Mouse (Mus musculus): ENCODE data around the gene Fubp3. TPM values are rescaled to one million over a fixed set of nuclear protein-coding genes. Genes with fewer than 3 reads are reported as not detected.
A peak's percentile ranks its signal among the peaks of the same experiment; 100 is the strongest.

Gene Fubp3
- polyA plus RNA-seq (2014; fragmentation: Nextera tagmentation; extraction: Ambion mirVana): 42.7 and 58.4 TPM in 2 replicates

- peak within 1 kb of the TSS; percentile 98 for H3K4me3 ChIP-seq (replicated peaks; ENCODE audit: low read depth, low read length)
- ATAC-seq (ENCODE audit: low FRiP score, low TSS enrichment) (peak; percentile 98), DNase-seq (peak; percentile 94)
- peaks cover 18% of the 10 kb centered on the region for H3K4me1 ChIP-seq (ENCODE audit: control insufficient read depth, insufficient read depth, low read length)
- 0 out of 2 replicates have a peak, but pooled peaks cover 3% of the 10 kb centered on the region for H3K36me3 ChIP-seq (ENCODE audit: control insufficient read depth, insufficient read depth, low read length)
- H3K27me3 ChIP-seq (ENCODE audit: control insufficient read depth, insufficient read depth, low read length): no peaks in the 10 kb centered on the region
- WGBS: 1% methylated on average over 51 of the region's 51 CpGs
- peak within 1 kb of the TSS; percentile 88 for H3K27ac ChIP-seq (replicated peaks; ENCODE audit: low read depth, low read length)
- peak within 1 kb of the TSS; percentile 81 for H3K4me2 ChIP-seq (ENCODE audit: low read length)
- H3K9ac ChIP-seq (replicated peaks; ENCODE audit: low read length): peak within 1 kb of the TSS; percentile 94
- H3K9me3 ChIP-seq (ENCODE audit: control insufficient read depth, low read length): no peaks in the 10 kb centered on the region
Measured at GRCm38 (mm10) chr2:31572051-31572914, at the start of gene Fubp3. TSS of gene Fubp3 (plus strand) at chr2:31572651.

- no peaks in the 10 kb centered on the region for H3K36me3 ChIP-seq (ENCODE audit: control insufficient read depth, insufficient read depth, low read length)
- H3K9me3 ChIP-seq (ENCODE audit: control insufficient read depth, low read length): no peaks in the 10 kb centered on the region
- ATAC-seq (ENCODE audit: low FRiP score, low TSS enrichment): no peak
- no peak overlapping the region for H3K4me3 ChIP-seq (replicated peaks; ENCODE audit: low read depth, low read length)
- H3K27ac ChIP-seq (replicated peaks; ENCODE audit: low read depth, low read length): no peak overlapping the region
- H3K4me1 ChIP-seq (ENCODE audit: control insufficient read depth, insufficient read depth, low read length): 0 out of 2 replicates have a peak, but pooled peaks cover 2% of the 10 kb centered on the region
- DNase-seq: no peak
- H3K27me3 ChIP-seq (ENCODE audit: control insufficient read depth, insufficient read depth, low read length): no peaks in the 10 kb centered on the region
- no peak overlapping the region for H3K4me2 ChIP-seq (ENCODE audit: low read length)
- 80% methylated on average over 5 of the region's 5 CpGs for WGBS
- no peak overlapping the region for H3K9ac ChIP-seq (replicated peaks; ENCODE audit: low read length)
Measured at GRCm38 (mm10) chr2:31524641-31525040, 47.8 kb upstream of the Fubp3 start.

- no peak overlapping the region for H3K4me3 ChIP-seq (replicated peaks; ENCODE audit: low read depth, low read length)
- H3K9me3 ChIP-seq (ENCODE audit: control insufficient read depth, low read length): no peaks in the 10 kb centered on the region
- no peak overlapping the region for H3K4me2 ChIP-seq (ENCODE audit: low read length)
- H3K27me3 ChIP-seq (ENCODE audit: control insufficient read depth, insufficient read depth, low read length): no peaks in the 10 kb centered on the region
- 0 out of 2 replicates have a peak, but pooled peaks cover 2% of the 10 kb centered on the region for H3K4me1 ChIP-seq (ENCODE audit: control insufficient read depth, insufficient read depth, low read length)
- H3K27ac ChIP-seq (replicated peaks; ENCODE audit: low read depth, low read length): no peak overlapping the region
- ATAC-seq (ENCODE audit: low FRiP score, low TSS enrichment) (no peak), DNase-seq (no peak)
- WGBS: 28% methylated on average over 10 of the region's 10 CpGs
- no peak overlapping the region for H3K9ac ChIP-seq (replicated peaks; ENCODE audit: low read length)
- no peaks in the 10 kb centered on the region for H3K36me3 ChIP-seq (ENCODE audit: control insufficient read depth, insufficient read depth, low read length)
Measured at GRCm38 (mm10) chr2:31525778-31526177, 46.7 kb upstream of the Fubp3 start.

DNA sequence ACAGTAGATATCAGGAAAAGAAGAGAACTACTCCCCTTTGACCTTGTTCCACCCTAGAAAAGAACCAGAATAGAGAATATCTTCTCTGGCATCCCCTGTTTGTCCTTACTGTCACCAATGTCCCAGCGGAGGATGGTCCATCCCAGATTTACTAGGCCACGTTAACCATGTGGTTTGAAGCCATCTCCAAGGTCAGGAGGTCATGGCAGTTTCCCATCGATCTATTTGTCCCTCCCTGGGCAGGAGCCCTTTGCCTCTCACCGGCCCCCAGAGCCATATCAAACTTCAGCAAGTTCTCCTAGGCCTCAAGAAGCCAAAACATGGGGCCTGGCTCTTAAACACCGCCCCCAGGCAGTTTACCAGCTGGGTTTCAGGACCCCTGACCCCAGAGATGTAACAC is 42.2 kb upstream of the Fubp3 start:
- ATAC-seq (ENCODE audit: low FRiP score, low TSS enrichment) (no peak), DNase-seq (no peak)
- H3K9me3 ChIP-seq (ENCODE audit: control insufficient read depth, low read length): no peaks in the 10 kb centered on the region
- H3K9ac ChIP-seq (replicated peaks; ENCODE audit: low read length): no peak overlapping the region
- no peak overlapping the region for H3K4me3 ChIP-seq (replicated peaks; ENCODE audit: low read depth, low read length)
- no peaks in the 10 kb centered on the region for H3K36me3 ChIP-seq (ENCODE audit: control insufficient read depth, insufficient read depth, low read length)
- no peak overlapping the region for H3K27ac ChIP-seq (replicated peaks; ENCODE audit: low read depth, low read length)
- H3K4me1 ChIP-seq (ENCODE audit: control insufficient read depth, insufficient read depth, low read length): 0 out of 2 replicates have a peak, but pooled peaks cover 2% of the 10 kb centered on the region
- no peaks in the 10 kb centered on the region for H3K27me3 ChIP-seq (ENCODE audit: control insufficient read depth, insufficient read depth, low read length)
- no peak overlapping the region for H3K4me2 ChIP-seq (ENCODE audit: low read length)
- 69% methylated on average over 5 of the region's 5 CpGs for WGBS

DNA sequence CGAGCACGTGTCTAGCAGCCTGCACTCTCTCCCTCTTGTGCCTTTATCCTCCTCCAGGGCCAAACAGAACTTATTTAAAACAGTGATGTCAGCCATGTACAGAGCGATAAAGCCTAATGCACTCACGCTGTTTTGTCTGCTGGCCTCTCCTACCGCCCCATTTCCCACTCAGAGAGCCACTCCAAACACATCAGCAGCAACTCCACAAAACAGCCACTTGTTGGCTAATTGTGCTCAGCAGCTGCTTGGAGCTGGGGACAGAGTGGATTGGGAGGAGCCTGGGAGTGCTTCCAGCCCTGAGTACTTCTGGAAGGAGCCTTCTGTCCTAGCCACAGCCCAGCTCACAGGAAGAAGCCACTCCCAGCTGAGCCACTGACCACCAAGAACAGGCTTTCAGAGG is 35.4 kb upstream of the Fubp3 start:
- ATAC-seq (ENCODE audit: low FRiP score, low TSS enrichment) (no peak), DNase-seq (no peak)
- H3K9me3 ChIP-seq (ENCODE audit: control insufficient read depth, low read length): no peaks in the 10 kb centered on the region

DNA sequence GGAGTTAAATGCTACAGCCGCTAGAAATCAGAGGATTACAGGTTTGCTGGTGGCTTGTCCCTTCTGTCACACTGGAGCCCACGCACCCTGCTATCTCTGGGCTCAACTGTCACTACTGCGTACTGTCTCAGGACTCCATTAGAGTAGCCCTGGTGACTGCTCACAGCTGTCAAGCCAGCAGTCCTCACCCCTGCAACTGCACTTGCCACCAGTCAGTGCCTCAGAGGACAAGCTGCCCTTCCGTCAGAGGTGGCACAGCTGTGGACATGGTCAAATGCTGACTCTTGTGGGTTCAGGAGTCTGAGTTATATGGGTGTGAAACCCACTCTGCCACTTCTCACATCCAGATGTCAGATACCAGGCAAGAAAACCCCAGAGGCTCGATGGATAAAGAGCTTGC is 33.7 kb upstream of the Fubp3 start:
- no peak overlapping the region for H3K4me2 ChIP-seq (ENCODE audit: low read length)
- 64% methylated on average over 5 of the region's 5 CpGs for WGBS
- ATAC-seq (ENCODE audit: low FRiP score, low TSS enrichment): no peak
- H3K9ac ChIP-seq (replicated peaks; ENCODE audit: low read length): no peak overlapping the region
- H3K27ac ChIP-seq (replicated peaks; ENCODE audit: low read depth, low read length): no peak overlapping the region
- DNase-seq: no peak
- H3K4me1 ChIP-seq (ENCODE audit: control insufficient read depth, insufficient read depth, low read length): no peaks in the 10 kb centered on the region
- no peak overlapping the region for H3K4me3 ChIP-seq (replicated peaks; ENCODE audit: low read depth, low read length)
- no peaks in the 10 kb centered on the region for H3K9me3 ChIP-seq (ENCODE audit: control insufficient read depth, low read length)
- no peaks in the 10 kb centered on the region for H3K36me3 ChIP-seq (ENCODE audit: control insufficient read depth, insufficient read depth, low read length)
- H3K27me3 ChIP-seq (ENCODE audit: control insufficient read depth, insufficient read depth, low read length): no peaks in the 10 kb centered on the region

More for the DNA sequence above, 35.4 kb upstream of the Fubp3 start:
- H3K27ac ChIP-seq (replicated peaks; ENCODE audit: low read depth, low read length): no peak overlapping the region
- H3K4me3 ChIP-seq (replicated peaks; ENCODE audit: low read depth, low read length): no peak overlapping the region
- no peaks in the 10 kb centered on the region for H3K36me3 ChIP-seq (ENCODE audit: control insufficient read depth, insufficient read depth, low read length)
- no peaks in the 10 kb centered on the region for H3K27me3 ChIP-seq (ENCODE audit: control insufficient read depth, insufficient read depth, low read length)
- WGBS: 69% methylated on average over 5 of the region's 5 CpGs
- H3K4me2 ChIP-seq (ENCODE audit: low read length): no peak overlapping the region
- H3K9ac ChIP-seq (replicated peaks; ENCODE audit: low read length): no peak overlapping the region
- no peaks in the 10 kb centered on the region for H3K4me1 ChIP-seq (ENCODE audit: control insufficient read depth, insufficient read depth, low read length)

DNA sequence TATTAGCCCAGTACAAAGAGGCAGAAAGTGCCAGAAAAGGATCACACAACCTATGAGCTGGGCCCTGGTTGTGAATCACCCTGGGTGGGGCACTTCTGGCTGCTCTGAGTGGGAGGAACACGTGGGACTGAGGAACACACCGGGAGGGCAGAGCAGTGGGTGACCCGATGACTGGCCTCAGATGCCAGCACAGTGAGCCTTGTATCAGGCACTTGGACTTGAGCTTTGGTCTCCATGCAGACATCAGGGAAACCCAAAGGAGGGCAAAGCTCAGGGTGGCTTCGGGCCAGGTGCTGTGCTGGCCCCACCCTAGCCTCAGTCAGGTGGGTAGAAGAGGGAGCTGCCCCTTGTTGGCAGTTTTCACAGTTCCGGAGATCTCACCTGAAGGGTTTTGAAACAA is 30.9 kb upstream of the Fubp3 start:
- DNase-seq (no peak), ATAC-seq (ENCODE audit: low FRiP score, low TSS enrichment) (no peak)
- no peaks in the 10 kb centered on the region for H3K4me1 ChIP-seq (ENCODE audit: control insufficient read depth, insufficient read depth, low read length)
- H3K4me3 ChIP-seq (replicated peaks; ENCODE audit: low read depth, low read length): no peak overlapping the region
- no peaks in the 10 kb centered on the region for H3K36me3 ChIP-seq (ENCODE audit: control insufficient read depth, insufficient read depth, low read length)
- no peak overlapping the region for H3K9ac ChIP-seq (replicated peaks; ENCODE audit: low read length)
- WGBS: 93% methylated on average over 5 of the region's 5 CpGs
- H3K4me2 ChIP-seq (ENCODE audit: low read length): no peak overlapping the region
- H3K27ac ChIP-seq (replicated peaks; ENCODE audit: low read depth, low read length): no peak overlapping the region
- H3K27me3 ChIP-seq (ENCODE audit: control insufficient read depth, insufficient read depth, low read length): no peaks in the 10 kb centered on the region
- H3K9me3 ChIP-seq (ENCODE audit: control insufficient read depth, low read length): no peaks in the 10 kb centered on the region

- Histone ChIP-seq H3K27ac (replicated peaks; ENCODE audit: low read depth, low read length) (no peak overlapping the region), H3K27me3 (ENCODE audit: control insufficient read depth, insufficient read depth, low read length) (no peaks in the 10 kb centered on the region), H3K4me3 (replicated peaks; ENCODE audit: low read depth, low read length) (no peak overlapping the region), H3K36me3 (ENCODE audit: control insufficient read depth, insufficient read depth, low read length) (no peaks in the 10 kb centered on the region), H3K9ac (replicated peaks; ENCODE audit: low read length) (no peak overlapping the region), H3K4me1 (ENCODE audit: control insufficient read depth, insufficient read depth, low read length) (no peaks in the 10 kb centered on the region), H3K4me2 (ENCODE audit: low read length) (no peak overlapping the region), H3K9me3 (ENCODE audit: control insufficient read depth, low read length) (no peaks in the 10 kb centered on the region)
- WGBS: 41% methylated on average over 11 of the region's 11 CpGs
- ATAC-seq (ENCODE audit: low FRiP score, low TSS enrichment) (no peak), DNase-seq (peak; percentile 17)
Measured at GRCm38 (mm10) chr2:31547726-31548125, 24.7 kb upstream of the Fubp3 start.

DNA sequence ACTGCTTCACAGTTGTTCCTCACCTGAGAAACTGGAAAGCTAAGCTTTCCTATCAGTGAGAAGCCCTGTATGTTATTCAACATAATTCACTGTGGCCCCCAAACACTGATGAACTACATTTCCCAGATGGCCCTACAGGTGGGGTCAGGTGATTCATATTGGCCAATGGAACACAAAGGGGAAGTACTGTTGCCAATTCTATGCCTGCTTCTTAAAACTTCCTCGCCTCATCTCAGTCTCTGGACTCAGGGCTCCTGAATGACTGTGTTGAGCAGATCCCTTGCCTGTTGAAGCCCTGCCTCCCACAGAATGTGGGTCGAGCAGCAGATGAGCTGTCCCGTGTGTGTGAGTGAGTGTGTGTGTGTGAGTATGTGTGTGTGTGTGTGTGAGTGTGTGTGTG is 21.9 kb upstream of the Fubp3 start:
- peak; percentile 15 for DNase-seq
- Histone ChIP-seq H3K9ac (replicated peaks; ENCODE audit: low read length) (no peak overlapping the region), H3K27me3 (ENCODE audit: control insufficient read depth, insufficient read depth, low read length) (no peaks in the 10 kb centered on the region), H3K27ac (replicated peaks; ENCODE audit: low read depth, low read length) (no peak overlapping the region), H3K9me3 (ENCODE audit: control insufficient read depth, low read length) (no peaks in the 10 kb centered on the region), H3K4me2 (ENCODE audit: low read length) (no peak overlapping the region), H3K4me1 (ENCODE audit: control insufficient read depth, insufficient read depth, low read length) (no peaks in the 10 kb centered on the region), H3K4me3 (replicated peaks; ENCODE audit: low read depth, low read length) (no peak overlapping the region), H3K36me3 (ENCODE audit: control insufficient read depth, insufficient read depth, low read length) (no peaks in the 10 kb centered on the region)
- no peak for ATAC-seq (ENCODE audit: low FRiP score, low TSS enrichment)
- WGBS: 73% methylated on average over 3 of the region's 3 CpGs

All from midbrain, embryonic 14.5 days (tissue).